Mouse (Mus musculus): ENCODE measurements at regions not wholly inside any gene's neighbourhood (a gene's known extent, or its start where the extent isn't known, plus 50 kb on each side); places are given as distances from the start of the nearest gene placed in this dataset.

- 84% methylated on average over 3 of the region's 3 CpGs for WGBS
- no peak for ATAC-seq (ENCODE audit: insufficient number of reproducible peaks, insufficient read depth, low FRiP score, low read depth)
These were observed 50.1 kb upstream of the Mpp6 start for GRCm38 (mm10) chr6:50059917-50060316.

More at GRCm38 (mm10) chr6:50059917-50060316, 50.1 kb upstream of the Mpp6 start:
- Histone ChIP-seq H3K9me3 (ENCODE audit: control insufficient read depth, low read length) (no peaks in the 10 kb centered on the region), H3K36me3 (ENCODE audit: control insufficient read depth, insufficient read depth, low read length) (no peaks in the 10 kb centered on the region), H3K4me3 (ENCODE audit: control insufficient read depth in 1 of 2, insufficient read depth in 1 of 2, low read depth in 1 of 2, low read length in 2 of 2) (no peak overlapping the region), H3K9ac (ENCODE audit: low read length) (no peak overlapping the region), H3K27ac (replicated peaks in 1 of 2; ENCODE audit: control insufficient read depth in 1 of 2, insufficient read depth in 1 of 2, low read depth in 2 of 2, low read length in 2 of 2) (no peak overlapping the region), H3K4me1 (ENCODE audit: control insufficient read depth in 2 of 2, insufficient read depth in 2 of 2, low read length in 2 of 2) (no peaks in the 10 kb centered on the region), H3K4me2 (ENCODE audit: low read length) (no peak overlapping the region), H3K27me3 (ENCODE audit: control insufficient read depth, insufficient read depth, low read length) (no peaks in the 10 kb centered on the region)

Measured in heart, embryonic 14.5 days (tissue).